Mouse (Mus musculus) lung, postnatal 0 days (tissue): ENCODE data around the gene Nav1. TPM values are rescaled to one million over a fixed set of nuclear protein-coding genes. Genes with fewer than 3 reads are reported as not detected.

Source experiments
- ATAC-seq: fragments of 200-750 bp; cut with Nextera tagmentation; 2 replicates; pipeline ENCODE4 v1.8.0; 2017; ENCODE audit warnings: moderate library complexity
- DNase-seq: peaks from one replicate; pipeline ENCODE4 v3.0.0-alpha.2; 2016; ENCODE audit warnings: low spot score
- H3K27ac ChIP-seq: fragments of 300-500 bp; sonication (generic); 2 replicates; pipeline ENCODE4 v1.5.1; 2014; ENCODE audit warnings: antibody characterized with exemption, mild to moderate bottlenecking, low read length, mixed read lengths
- H3K27me3 ChIP-seq: fragments of 300-500 bp; sonication (generic); replicated peaks from 2 replicates; pipeline ENCODE4 v1.6.1; 2014; ENCODE audit warnings: low read length, mixed read lengths; ENCODE audit not compliant: insufficient read depth
- H3K36me3 ChIP-seq: fragments of 300-500 bp; sonication (generic); 2 replicates; pipeline ENCODE4 v1.6.1; 2014; ENCODE audit warnings: low read length, mixed read lengths; ENCODE audit not compliant: insufficient read depth
- H3K4me1 ChIP-seq: fragments of 300-500 bp; sonication (generic); 2 replicates; pipeline ENCODE4 v1.6.1; 2014; ENCODE audit warnings: antibody characterized with exemption, low read depth, low read length, mixed read lengths; ENCODE audit not compliant: insufficient read depth
- H3K4me2 ChIP-seq: fragments of 300-500 bp; sonication (generic); replicated peaks from 2 replicates; pipeline ENCODE4 v1.6.1; 2014; ENCODE audit warnings: low read depth, mild to moderate bottlenecking, low read length, moderate library complexity, mixed read lengths
- H3K4me3 ChIP-seq: fragments of 300-500 bp; sonication (generic); 2 replicates; pipeline ENCODE4 v1.5.1; 2014; ENCODE audit warnings: low read depth, low read length
- H3K9ac ChIP-seq: fragments of 300-500 bp; sonication (generic); replicated peaks from 2 replicates; pipeline ENCODE4 v1.6.1; 2014; ENCODE audit warnings: low read depth, mild to moderate bottlenecking
- H3K9me3 ChIP-seq: fragments of 300-500 bp; sonication (generic); 2 replicates; pipeline ENCODE4 v1.6.1; 2016; ENCODE audit warnings: low read length, mixed read lengths
- CTCF ChIP-seq: IDR thresholded peaks from 2 replicates; pipeline ENCODE4 v1.5.1; 2016; ENCODE audit warnings: antibody characterized with exemption, mild to moderate bottlenecking
- EP300 ChIP-seq: IDR thresholded peaks from 2 replicates; pipeline ENCODE4 v1.6.1; 2016; ENCODE audit warnings: antibody characterized with exemption, mild to moderate bottlenecking, control low read depth
- WGBS: fragments of 180-500 bp; shearing (Covaris S2); extraction: QIAGEN DNeasy Blood & Tissue Kit; methylation state at CpG from one replicate; pipeline ENCODE4 v1.1.7; 2014; 5-methylcytosine and 5-hydroxymethylcytosine counted together
- polyA plus RNA-seq: library from polyadenylated mRNA; unstranded; fragments of >200 nt; fragmentation: Nextera tagmentation; extraction: Ambion mirVana; gene quantifications from 2 replicates; pipeline ENCODE4 v1.2.1, GENCODE M21; 2015

Nav1 gene
- polyA plus RNA-seq, 1 experiment from 2014 or later: 5.7 TPM

DNA sequence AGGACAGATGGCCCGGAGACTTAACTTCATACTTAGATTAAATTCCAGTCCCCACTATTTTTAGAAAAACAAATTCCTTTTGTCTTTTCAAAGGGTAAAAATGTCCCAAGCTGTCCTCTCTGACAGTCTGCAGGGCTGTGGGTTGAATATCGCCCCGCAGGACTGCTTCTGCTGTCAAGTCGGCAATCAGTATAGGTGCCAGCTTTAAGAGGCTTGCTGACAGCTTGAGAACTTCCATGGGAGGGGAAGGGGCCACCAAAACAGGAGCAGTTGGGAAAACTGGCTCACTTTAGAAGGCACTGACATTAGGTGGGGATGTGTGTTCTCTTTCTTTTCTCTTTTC lies 82.6 kb downstream of the Nav1 start:
- Histone ChIP-seq H3K9me3 (no peaks in the 10 kb centered on the region), H3K4me1 (0 out of 2 replicates have a peak, but pooled peaks cover 3% of the 10 kb centered on the region), H3K27me3 (no peaks in the 10 kb centered on the region), H3K4me2 (no peak overlapping the region), H3K27ac (no peak overlapping the region), H3K36me3 (no peaks in the 10 kb centered on the region), H3K9ac (no peak overlapping the region), H3K4me3 (no peak overlapping the region)
- ATAC-seq (no peak), DNase-seq (no peak)
- TF ChIP-seq CTCF (no peak), EP300 (no peak)
- 34% methylated on average over 4 of the region's 4 CpGs for WGBS

DNA sequence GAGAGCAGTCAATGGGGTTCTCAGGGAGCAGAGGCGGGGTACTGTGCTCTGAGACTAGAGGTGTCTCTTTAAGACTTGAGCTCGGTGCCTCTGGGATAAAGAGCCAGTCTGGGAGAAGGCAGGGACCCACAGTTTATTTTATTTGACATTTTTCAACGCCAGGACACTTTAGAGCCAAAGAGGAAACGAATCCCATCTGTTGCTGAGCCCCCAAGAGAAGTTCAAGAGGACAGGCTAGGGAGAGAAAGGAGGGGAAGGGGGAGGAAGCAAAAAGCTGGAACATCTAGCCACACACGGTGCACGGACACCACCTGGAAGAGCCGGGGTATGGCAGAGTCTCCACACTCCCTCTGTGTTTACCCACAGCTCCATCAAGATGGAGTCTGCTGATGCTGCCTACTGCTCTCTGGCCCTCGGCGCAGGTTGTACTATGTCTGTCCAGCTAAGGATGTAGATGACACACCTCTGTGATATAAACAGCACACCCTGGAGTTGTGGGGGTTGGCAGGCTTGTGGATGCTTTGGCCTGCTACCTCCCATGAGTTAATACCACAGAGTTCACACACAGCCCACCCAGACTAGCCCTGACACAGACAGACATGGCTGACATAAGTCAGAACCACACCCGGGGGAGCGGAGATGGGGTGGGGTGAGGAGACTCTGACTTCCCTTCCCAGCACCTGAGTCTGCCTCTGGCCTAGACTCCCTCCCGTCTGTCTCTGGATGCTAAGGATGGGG lies 83.1 kb downstream of the Nav1 start:
- Histone ChIP-seq H3K9ac (no peak overlapping the region), H3K36me3 (no peaks in the 10 kb centered on the region), H3K4me3 (no peak overlapping the region), H3K4me2 (no peak overlapping the region), H3K27me3 (no peaks in the 10 kb centered on the region), H3K27ac (no peak overlapping the region), H3K9me3 (no peaks in the 10 kb centered on the region), H3K4me1 (0 out of 2 replicates have a peak, but pooled peaks cover 3% of the 10 kb centered on the region)
- TF ChIP-seq EP300 (no peak), CTCF (no peak)
- peak; percentile 70 for ATAC-seq
- DNase-seq: peak; percentile 40
- WGBS: 35% methylated on average over 12 of the region's 12 CpGs

DNA sequence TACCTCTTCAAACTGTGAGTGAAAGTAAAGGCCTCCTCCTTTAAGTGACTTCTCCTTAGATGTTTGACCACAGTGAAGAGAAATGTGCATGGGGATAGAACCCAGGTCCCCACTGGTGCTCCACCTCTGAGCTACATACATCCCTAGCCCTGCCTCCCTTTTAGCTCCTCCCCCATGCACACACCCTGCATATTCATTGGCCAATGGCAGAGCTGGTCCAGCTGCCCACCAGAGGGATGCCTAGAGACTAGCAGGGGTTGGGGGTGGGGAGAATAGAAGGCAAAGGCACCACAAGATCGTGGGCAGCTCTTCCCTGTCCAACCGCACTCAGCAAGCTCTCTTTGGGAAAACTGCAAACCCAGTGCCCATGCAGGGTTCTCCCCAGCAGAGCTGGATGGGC lies 83.8 kb downstream of the Nav1 start:
- 0 out of 2 replicates have a peak, but pooled peaks cover 3% of the 10 kb centered on the region for H3K4me1 ChIP-seq

DNA sequence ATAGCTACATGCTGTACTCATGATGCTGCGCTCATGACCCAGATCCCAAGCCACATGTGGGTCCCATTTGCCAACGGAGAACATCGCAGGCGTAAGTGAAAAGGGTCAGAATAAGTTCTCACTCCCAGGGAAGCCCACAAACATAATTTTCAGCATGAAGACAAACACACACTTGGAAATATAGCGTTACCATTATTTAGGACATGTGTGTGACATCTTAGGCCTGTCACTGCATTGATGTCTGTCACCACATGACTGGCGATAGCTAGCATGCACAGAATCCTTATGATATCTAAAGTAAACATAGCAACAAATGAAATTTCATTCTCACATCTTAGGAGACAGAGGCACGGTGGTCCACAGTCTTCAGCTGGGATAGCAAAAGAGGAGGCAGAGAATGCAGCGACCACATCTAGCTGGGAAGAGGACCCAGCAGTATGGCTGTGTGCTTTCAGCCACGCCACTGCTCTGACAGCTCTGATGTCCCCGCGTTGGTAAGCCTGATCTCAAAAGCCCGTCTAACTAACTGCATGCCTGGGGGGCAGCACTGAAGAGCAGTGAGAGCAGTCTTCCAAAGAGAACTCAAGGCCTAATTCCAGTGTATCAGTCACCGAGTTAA lies 86.4 kb downstream of the Nav1 start:
- no peak overlapping the region for H3K27ac ChIP-seq
- no peaks in the 10 kb centered on the region for H3K27me3 ChIP-seq
- 71% methylated on average over 13 of the region's 13 CpGs for WGBS
- no peak for ATAC-seq
- TF ChIP-seq EP300 (no peak), CTCF (no peak)
- no peak for DNase-seq
- no peaks in the 10 kb centered on the region for H3K9me3 ChIP-seq
- H3K4me1 ChIP-seq: peaks cover 14% of the 10 kb centered on the region
- no peak overlapping the region for H3K4me2 ChIP-seq
- no peak overlapping the region for H3K4me3 ChIP-seq
- no peaks in the 10 kb centered on the region for H3K36me3 ChIP-seq
- no peak overlapping the region for H3K9ac ChIP-seq

More for the DNA sequence above, 83.8 kb downstream of the Nav1 start:
- no peak overlapping the region for H3K9ac ChIP-seq
- 65% methylated on average over 2 of the region's 2 CpGs for WGBS
- ATAC-seq: peak; percentile 43; the same call in 1 of the 2 replicates
- no peaks in the 10 kb centered on the region for H3K36me3 ChIP-seq
- H3K27ac ChIP-seq: no peak overlapping the region
- H3K27me3 ChIP-seq: no peaks in the 10 kb centered on the region
- H3K4me2 ChIP-seq: no peak overlapping the region
- H3K4me3 ChIP-seq: no peak overlapping the region
- no peak for DNase-seq
- TF ChIP-seq EP300 (no peak), CTCF (no peak)
- H3K9me3 ChIP-seq: no peaks in the 10 kb centered on the region

DNA sequence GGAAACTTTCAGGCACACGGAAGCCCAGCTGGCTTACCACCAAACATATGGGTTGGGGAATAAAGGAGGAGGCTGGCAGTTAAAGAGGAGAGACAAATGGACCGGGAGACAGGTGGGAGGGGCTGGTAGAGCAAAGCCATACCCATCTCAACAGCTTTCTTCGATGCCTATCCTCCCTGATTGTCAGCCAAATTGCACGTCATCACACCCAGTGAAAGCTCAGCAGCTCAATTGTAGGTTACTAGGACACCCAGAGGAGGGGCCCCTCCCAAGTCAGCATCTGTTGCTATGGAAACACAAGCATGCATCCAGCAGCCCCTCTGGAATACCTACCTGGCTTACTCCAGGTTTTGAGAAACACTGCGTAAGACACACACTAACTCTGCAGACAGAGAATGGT lies 88.4 kb downstream of the Nav1 start:
- no peak for ATAC-seq
- H3K4me1 ChIP-seq: peaks cover 20% of the 10 kb centered on the region
- H3K27ac ChIP-seq: no peak overlapping the region
- no peak overlapping the region for H3K4me3 ChIP-seq
- no peaks in the 10 kb centered on the region for H3K9me3 ChIP-seq
- no peak overlapping the region for H3K9ac ChIP-seq
- 53% methylated on average over 5 of the region's 5 CpGs for WGBS
- no peak overlapping the region for H3K4me2 ChIP-seq
- no peak for TF ChIP-seq EP300
- no peak for TF ChIP-seq CTCF
- no peak for DNase-seq
- no peaks in the 10 kb centered on the region for H3K36me3 ChIP-seq
- H3K27me3 ChIP-seq: no peaks in the 10 kb centered on the region

DNA sequence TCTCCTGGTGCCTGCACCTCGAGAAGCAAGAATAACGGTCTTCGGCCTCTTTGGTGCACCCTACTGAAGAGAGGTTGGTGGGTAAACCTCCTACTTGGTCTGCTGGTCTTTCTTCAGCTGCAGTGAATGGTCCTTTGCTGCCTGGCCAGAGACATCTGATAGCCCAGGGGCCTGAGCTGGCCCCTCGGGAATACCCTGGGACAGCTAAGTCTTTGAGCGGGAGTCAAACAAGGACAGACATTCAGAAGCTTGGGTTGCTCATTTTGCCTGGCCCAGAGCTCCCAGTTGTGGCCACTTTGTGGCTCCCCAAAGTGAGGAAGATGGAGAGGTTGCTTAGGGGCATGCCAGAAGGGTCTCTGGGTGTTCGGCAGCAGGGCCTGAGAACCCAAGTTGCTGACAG lies 89.6 kb downstream of the Nav1 start:
- Histone ChIP-seq H3K9me3 (no peaks in the 10 kb centered on the region), H3K36me3 (no peaks in the 10 kb centered on the region), H3K4me1 (peaks cover 20% of the 10 kb centered on the region), H3K9ac (no peak overlapping the region), H3K4me3 (no peak overlapping the region), H3K27me3 (no peaks in the 10 kb centered on the region), H3K4me2 (no peak overlapping the region), H3K27ac (no peak overlapping the region)
- no peak for ATAC-seq
- no peak for TF ChIP-seq CTCF
- TF ChIP-seq EP300: no peak
- WGBS: 89% methylated on average over 6 of the region's 6 CpGs
- DNase-seq: no peak
